Mouse (Mus musculus) neural tube, embryonic 11.5 days (tissue): Measurements from ENCODE around the gene Npc1l1. TPM values are rescaled to one million over a fixed set of nuclear protein-coding genes. Genes with fewer than 3 reads are reported as not detected.

Experiments used
- ATAC-seq: fragments of 200-750 bp; cut with Nextera tagmentation; 2 replicates; pipeline ENCODE4 v1.8.0; 2017; ENCODE audit warnings: moderate number of reproducible peaks, mild to moderate bottlenecking, moderate TSS enrichment, moderate library complexity; ENCODE audit not compliant: insufficient read depth, low FRiP score, low TSS enrichment
- DNase-seq: peaks from one replicate; pipeline ENCODE4 v3.0.0-alpha.2; 2015; ENCODE audit warnings: low spot score
- H3K27ac ChIP-seq: fragments of 300-500 bp; sonication (generic); 2 replicates; pipeline ENCODE4 v1.5.1; 2014; ENCODE audit warnings: low read depth, mild to moderate bottlenecking, low read length
- H3K27me3 ChIP-seq: fragments of 300-500 bp; sonication (generic); 2 replicates; pipeline ENCODE4 v1.6.1; 2014; ENCODE audit warnings: mild to moderate bottlenecking, low read length, mixed read lengths; ENCODE audit not compliant: control insufficient read depth, insufficient read depth
- H3K36me3 ChIP-seq: fragments of 300-500 bp; sonication (generic); 2 replicates; pipeline ENCODE4 v1.6.1; 2014; ENCODE audit warnings: mild to moderate bottlenecking, low read length, moderate library complexity, mixed read lengths; ENCODE audit not compliant: control insufficient read depth, insufficient read depth
- H3K4me1 ChIP-seq: fragments of 300-500 bp; sonication (generic); 2 replicates; pipeline ENCODE4 v1.6.1; 2014; ENCODE audit warnings: low read length, mixed read lengths; ENCODE audit not compliant: control insufficient read depth, insufficient read depth
- H3K4me2 ChIP-seq: fragments of 300-500 bp; sonication (generic); 2 replicates; pipeline ENCODE4 v1.6.1; 2014; ENCODE audit warnings: low read depth, mild to moderate bottlenecking, moderate library complexity
- H3K4me3 ChIP-seq: fragments of 300-500 bp; sonication (generic); 2 replicates; pipeline ENCODE4 v1.5.1; 2014; ENCODE audit warnings: low read depth, low read length
- H3K9ac ChIP-seq: fragments of 300-500 bp; sonication (generic); 2 replicates; pipeline ENCODE4 v1.6.1; 2014; ENCODE audit warnings: mild to moderate bottlenecking, low read length
- H3K9me3 ChIP-seq: fragments of 300-500 bp; sonication (generic); 2 replicates; pipeline ENCODE4 v1.6.1; 2016; ENCODE audit warnings: low read length; ENCODE audit not compliant: control insufficient read depth
- WGBS: fragments of 180-500 bp; shearing (Covaris S2); extraction: QIAGEN DNeasy Blood & Tissue Kit; methylation state at CpG from one replicate; pipeline ENCODE4 v1.1.7; 2014; 5-methylcytosine and 5-hydroxymethylcytosine counted together
- polyA plus RNA-seq: library from polyadenylated mRNA; unstranded; fragments of >200 nt; fragmentation: Nextera tagmentation; extraction: Ambion mirVana; gene quantifications from 2 replicates; pipeline ENCODE4 v1.2.1, GENCODE M21; 2014

Npc1l1 gene
- polyA plus RNA-seq, 1 experiment from 2014 or later: not detected

DNA sequence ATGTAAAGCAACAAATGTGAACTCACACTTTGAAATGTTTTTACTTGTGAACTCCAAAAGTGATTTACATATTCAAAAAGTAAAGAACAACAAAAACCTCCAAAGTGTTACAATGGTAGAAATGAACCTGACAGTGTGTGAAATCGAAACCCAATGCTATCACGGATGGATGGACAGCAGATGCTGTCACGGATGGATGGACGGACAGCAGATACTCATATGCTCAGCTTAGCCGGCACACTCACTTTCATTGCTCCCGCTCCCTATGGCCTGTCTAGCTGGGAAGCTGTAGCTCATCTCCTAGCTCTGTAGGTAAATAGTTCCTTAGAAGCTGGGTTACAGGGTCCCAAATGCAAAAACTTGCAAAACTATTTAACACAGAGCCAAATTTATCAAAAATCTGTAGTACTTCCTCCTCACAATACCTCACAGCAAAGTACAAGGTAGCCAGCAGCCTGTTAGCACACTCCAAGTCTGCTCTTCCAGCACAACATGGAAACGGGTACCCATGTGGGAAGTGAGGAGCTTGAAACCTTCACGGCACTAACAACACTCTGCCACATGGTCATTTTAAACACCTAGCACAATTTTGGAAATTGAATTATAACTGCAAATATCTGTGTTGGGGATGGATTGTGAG lies 52.0 kb downstream of the Npc1l1 start:
- Histone ChIP-seq H3K9ac (no peak overlapping the region), H3K36me3 (no peaks in the 10 kb centered on the region), H3K4me2 (no peak overlapping the region), H3K27me3 (no peaks in the 10 kb centered on the region), H3K9me3 (no peaks in the 10 kb centered on the region), H3K4me1 (peaks cover 15% of the 10 kb centered on the region), H3K4me3 (no peak overlapping the region), H3K27ac (no peak overlapping the region)
- no peak for ATAC-seq
- WGBS: 57% methylated on average over 8 of the region's 8 CpGs
- no peak for DNase-seq

- Histone ChIP-seq H3K9ac (no peak overlapping the region), H3K9me3 (no peaks in the 10 kb centered on the region), H3K4me2 (no peak overlapping the region), H3K4me1 (peaks cover 15% of the 10 kb centered on the region), H3K4me3 (no peak overlapping the region), H3K27me3 (no peaks in the 10 kb centered on the region), H3K27ac (no peak overlapping the region), H3K36me3 (no peaks in the 10 kb centered on the region)
- no peak for DNase-seq
- no peak for ATAC-seq
- WGBS: 90% methylated on average over 1 of the region's 1 CpGs
Observed at GRCm38 (mm10) chr11:6175506-6175905, 54.4 kb downstream of the Npc1l1 start.

GRCm38 (mm10) chr11:6174719-6175118 lies 55.2 kb downstream of the Npc1l1 start:
- H3K27me3 ChIP-seq: no peaks in the 10 kb centered on the region
- H3K4me3 ChIP-seq: no peak overlapping the region
- ATAC-seq (no peak), DNase-seq (no peak)
- H3K27ac ChIP-seq: no peak overlapping the region
- no peak overlapping the region for H3K9ac ChIP-seq
- H3K9me3 ChIP-seq: no peaks in the 10 kb centered on the region
- peaks cover 13% of the 10 kb centered on the region for H3K4me1 ChIP-seq
- H3K36me3 ChIP-seq: no peaks in the 10 kb centered on the region
- no peak overlapping the region for H3K4me2 ChIP-seq
- WGBS: 78% methylated on average over 7 of the region's 7 CpGs

DNA sequence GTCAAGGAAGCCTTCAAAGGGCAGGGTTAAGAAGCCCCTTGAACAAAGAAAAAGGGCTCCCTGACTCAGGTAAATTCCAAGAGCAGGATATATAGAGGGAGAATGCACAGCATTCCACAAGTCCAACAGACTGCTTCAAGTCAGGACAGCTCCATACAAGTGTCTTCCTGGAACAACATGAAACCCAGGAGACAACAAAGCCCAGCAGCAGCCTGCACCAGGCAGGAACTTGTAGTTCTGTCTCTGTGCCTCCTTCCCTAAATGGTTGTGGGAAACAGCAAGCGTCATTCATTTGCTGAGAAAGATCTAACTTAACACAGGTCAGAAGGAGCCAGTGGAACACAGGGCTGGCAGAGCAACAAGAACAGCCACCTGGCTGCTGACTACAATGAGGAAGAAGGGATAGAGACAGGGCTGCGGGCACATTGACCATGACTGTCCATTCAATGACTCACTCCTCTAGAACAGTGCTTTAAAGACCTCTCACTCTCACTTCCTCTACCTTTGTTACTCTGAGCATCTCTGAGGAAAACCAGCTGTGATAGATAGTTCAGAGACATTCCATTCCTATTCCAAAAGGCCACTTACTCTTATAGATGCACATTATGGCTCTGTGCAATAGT lies 60.8 kb downstream of the Npc1l1 start:
- H3K9me3 ChIP-seq: no peaks in the 10 kb centered on the region
- H3K9ac ChIP-seq: no peak overlapping the region
- no peak overlapping the region for H3K4me3 ChIP-seq
- no peaks in the 10 kb centered on the region for H3K36me3 ChIP-seq
- WGBS: 88% methylated on average over 2 of the region's 2 CpGs
- no peak overlapping the region for H3K27ac ChIP-seq
- H3K4me2 ChIP-seq: no peak overlapping the region
- H3K4me1 ChIP-seq: no peaks in the 10 kb centered on the region
- DNase-seq (no peak), ATAC-seq (no peak)
- no peaks in the 10 kb centered on the region for H3K27me3 ChIP-seq

GRCm38 (mm10) chr11:6166351-6166750 lies 63.6 kb downstream of the Npc1l1 start:
- WGBS: 94% methylated on average over 12 of the region's 12 CpGs
- Histone ChIP-seq H3K36me3 (no peaks in the 10 kb centered on the region), H3K9ac (no peak overlapping the region), H3K27me3 (no peaks in the 10 kb centered on the region), H3K4me2 (no peak overlapping the region), H3K4me3 (no peak overlapping the region), H3K27ac (no peak overlapping the region), H3K9me3 (no peaks in the 10 kb centered on the region), H3K4me1 (no peaks in the 10 kb centered on the region)
- DNase-seq (no peak), ATAC-seq (no peak)

DNA sequence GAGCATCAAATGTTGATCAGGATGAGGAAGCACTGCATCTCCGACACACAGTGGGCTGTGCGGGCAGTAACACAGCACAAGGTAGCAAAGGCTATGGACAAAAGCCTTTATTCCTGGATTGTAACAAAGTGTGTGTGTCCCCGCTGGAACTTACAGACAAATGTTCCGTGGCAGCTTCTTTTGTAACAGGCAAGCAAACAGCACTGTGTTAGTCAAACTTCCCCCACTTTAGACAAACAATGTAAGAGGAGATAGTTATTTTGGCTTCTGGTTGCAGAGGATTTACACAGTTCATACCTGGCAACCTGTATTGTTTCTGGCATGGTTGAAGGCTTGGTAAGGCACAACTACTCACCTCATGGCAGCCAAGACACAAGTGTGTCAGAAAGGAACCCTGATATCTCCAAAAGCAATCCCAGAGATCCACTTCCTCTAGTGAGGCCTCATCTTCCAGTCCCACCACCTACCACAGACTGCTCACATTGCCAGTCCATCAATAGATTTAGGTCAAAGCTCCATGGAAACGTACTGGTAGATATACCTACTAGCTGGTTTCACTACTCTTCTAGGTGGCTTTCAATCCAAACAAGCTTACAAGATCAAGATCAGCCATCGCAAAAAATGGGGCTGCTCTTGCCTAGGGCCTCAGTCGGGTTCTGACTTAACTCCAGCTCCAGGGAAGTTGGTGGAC lies 64.4 kb downstream of the Npc1l1 start:
- Histone ChIP-seq H3K27me3 (no peaks in the 10 kb centered on the region), H3K27ac (no peak overlapping the region), H3K9ac (no peak overlapping the region), H3K4me1 (no peaks in the 10 kb centered on the region), H3K4me3 (no peak overlapping the region), H3K4me2 (no peak overlapping the region), H3K9me3 (no peaks in the 10 kb centered on the region), H3K36me3 (no peaks in the 10 kb centered on the region)
- ATAC-seq (no peak), DNase-seq (no peak)
- 93% methylated on average over 7 of the region's 7 CpGs for WGBS

- WGBS: 94% methylated on average over 7 of the region's 7 CpGs
- Histone ChIP-seq H3K27me3 (no peaks in the 10 kb centered on the region), H3K4me2 (no peak overlapping the region), H3K36me3 (no peaks in the 10 kb centered on the region), H3K27ac (no peak overlapping the region), H3K4me1 (no peaks in the 10 kb centered on the region), H3K9ac (no peak overlapping the region), H3K4me3 (no peak overlapping the region), H3K9me3 (no peaks in the 10 kb centered on the region)
- ATAC-seq: no peak
- DNase-seq: no peak
Observed at GRCm38 (mm10) chr11:6164781-6165180, 65.2 kb downstream of the Npc1l1 start.

- H3K4me3 ChIP-seq: no peak overlapping the region
- H3K9ac ChIP-seq: no peak overlapping the region
- ATAC-seq (no peak), DNase-seq (no peak)
- H3K27me3 ChIP-seq: no peaks in the 10 kb centered on the region
- no peak overlapping the region for H3K27ac ChIP-seq
- WGBS: 91% methylated on average over 12 of the region's 12 CpGs
- H3K4me2 ChIP-seq: no peak overlapping the region
- no peaks in the 10 kb centered on the region for H3K4me1 ChIP-seq
- no peaks in the 10 kb centered on the region for H3K9me3 ChIP-seq
- no peaks in the 10 kb centered on the region for H3K36me3 ChIP-seq
Observed at GRCm38 (mm10) chr11:6163706-6164105, 66.2 kb downstream of the Npc1l1 start.

DNA sequence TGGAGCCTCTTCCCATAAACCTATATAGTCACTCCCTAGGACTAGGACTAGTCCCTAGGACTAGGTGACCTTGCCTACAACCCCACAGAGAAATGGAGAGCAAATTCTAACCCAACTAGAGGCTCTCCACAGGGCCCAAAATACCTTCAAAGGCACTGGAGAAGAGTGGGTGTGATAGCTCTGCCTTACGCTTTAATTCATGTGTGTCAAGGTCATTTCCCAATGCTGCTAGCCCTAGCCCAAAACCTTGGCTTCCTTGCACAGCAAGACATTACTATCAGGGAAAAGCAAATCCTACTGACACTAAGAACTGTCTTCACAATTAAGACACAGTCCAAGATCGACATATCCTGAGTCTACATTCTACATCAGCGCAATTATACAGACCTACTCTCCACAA lies 66.9 kb downstream of the Npc1l1 start:
- WGBS: 95% methylated on average over 3 of the region's 3 CpGs
- H3K27me3 ChIP-seq: no peaks in the 10 kb centered on the region
- H3K36me3 ChIP-seq: no peaks in the 10 kb centered on the region
- ATAC-seq (no peak), DNase-seq (no peak)
- H3K4me1 ChIP-seq: no peaks in the 10 kb centered on the region
- no peaks in the 10 kb centered on the region for H3K9me3 ChIP-seq
- no peak overlapping the region for H3K9ac ChIP-seq
- H3K4me3 ChIP-seq: no peak overlapping the region
- no peak overlapping the region for H3K4me2 ChIP-seq
- H3K27ac ChIP-seq: no peak overlapping the region
